Mouse (Mus musculus): ENCODE data around the gene Thop1. TPM values are rescaled to one million over a fixed set of nuclear protein-coding genes. Genes with fewer than 3 reads are reported as not detected.
A peak's percentile ranks its signal among the peaks of the same experiment; 100 is the strongest.
"Not testable (repeated sequence)": the region's sequence is repeated elsewhere in the genome, so short reads cannot be mapped to it uniquely, and the experiment has no call there.

The Thop1 gene
- polyA plus RNA-seq, 1 experiment: 10.8 TPM

DNA sequence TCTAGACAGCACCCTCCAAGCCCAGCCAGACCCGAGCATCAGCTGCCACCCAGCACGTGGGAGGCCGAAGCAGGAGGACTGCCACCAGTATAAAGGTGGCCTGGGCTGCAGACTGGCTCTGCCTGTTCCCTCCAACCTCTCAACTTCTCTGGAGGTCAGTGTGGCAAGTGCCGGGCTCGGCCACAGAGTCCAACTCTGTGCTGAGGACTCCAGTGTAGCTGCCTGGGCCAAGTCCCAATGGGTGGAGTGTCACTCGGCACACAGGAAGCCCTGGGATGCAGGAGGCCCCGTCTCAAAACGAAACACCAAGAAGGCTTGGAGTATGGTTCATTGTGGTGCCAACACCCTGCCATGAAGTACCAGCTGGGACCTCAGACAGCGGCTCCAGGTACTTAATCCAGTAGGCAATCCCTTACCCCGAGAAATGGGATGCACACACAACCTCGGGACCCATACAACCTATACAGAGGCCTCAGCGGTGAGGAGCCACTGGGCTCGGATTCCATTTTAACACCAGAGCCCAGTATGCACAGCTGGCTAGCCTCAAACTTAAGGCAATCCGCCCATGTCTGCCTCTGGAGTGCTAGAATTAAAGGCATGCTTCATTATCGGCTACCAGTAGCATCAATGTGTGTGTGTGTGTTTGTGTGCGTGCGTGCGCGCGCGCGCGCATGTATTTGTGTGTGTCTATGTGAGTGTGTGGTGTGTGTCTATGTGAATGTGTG is 12.3 kb upstream of the Thop1 start:
- Histone ChIP-seq H3K27ac (ENCODE audit: insufficient read depth, low read depth, low read length) (no peak overlapping the region), H3K4me1 (ENCODE audit: control insufficient read depth, insufficient read depth, low read length) (peaks cover 8% of the 10 kb centered on the region; the same call in 1 of the 2 replicates), H3K4me3 (ENCODE audit: insufficient read depth, low read length) (no peak overlapping the region)
- TF ChIP-seq POLR2A (IDR thresholded peaks at IDR 0.05; ENCODE audit: borderline replicate concordance, low read depth, low read length) (no peak), CTCF (IDR thresholded peaks at IDR 0.05; ENCODE audit: low read depth, low read length) (no peak)

DNA sequence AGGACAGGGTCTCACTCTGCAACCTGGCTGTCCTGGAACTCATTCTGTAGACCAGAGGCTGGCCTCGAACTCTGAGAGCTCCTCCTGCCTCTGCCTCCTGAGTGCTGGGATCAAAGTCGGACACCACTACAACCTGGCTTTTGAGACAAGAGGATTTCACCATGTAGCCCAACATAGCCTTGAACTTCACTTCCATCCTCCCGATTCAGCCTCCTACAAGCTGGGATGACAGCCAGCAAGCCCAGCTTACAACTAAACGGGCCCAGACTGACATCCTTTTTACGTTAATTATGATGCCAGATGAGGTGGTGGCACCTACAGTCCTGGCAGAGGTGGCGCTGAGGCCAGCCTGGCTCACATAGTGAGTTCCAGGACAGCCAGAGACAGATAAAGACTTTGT is 10.9 kb upstream of the Thop1 start:
- TF ChIP-seq POLR2A (IDR thresholded peaks at IDR 0.05; ENCODE audit: borderline replicate concordance, low read depth, low read length): no peak
- no peak for TF ChIP-seq CTCF (IDR thresholded peaks at IDR 0.05; ENCODE audit: low read depth, low read length)
- Histone ChIP-seq H3K4me1 (ENCODE audit: control insufficient read depth, insufficient read depth, low read length) (peaks cover 8% of the 10 kb centered on the region; the same call in 1 of the 2 replicates), H3K4me3 (ENCODE audit: insufficient read depth, low read length) (peak overlapping the region; percentile 98), H3K27ac (ENCODE audit: insufficient read depth, low read depth, low read length) (no peak overlapping the region)

DNA sequence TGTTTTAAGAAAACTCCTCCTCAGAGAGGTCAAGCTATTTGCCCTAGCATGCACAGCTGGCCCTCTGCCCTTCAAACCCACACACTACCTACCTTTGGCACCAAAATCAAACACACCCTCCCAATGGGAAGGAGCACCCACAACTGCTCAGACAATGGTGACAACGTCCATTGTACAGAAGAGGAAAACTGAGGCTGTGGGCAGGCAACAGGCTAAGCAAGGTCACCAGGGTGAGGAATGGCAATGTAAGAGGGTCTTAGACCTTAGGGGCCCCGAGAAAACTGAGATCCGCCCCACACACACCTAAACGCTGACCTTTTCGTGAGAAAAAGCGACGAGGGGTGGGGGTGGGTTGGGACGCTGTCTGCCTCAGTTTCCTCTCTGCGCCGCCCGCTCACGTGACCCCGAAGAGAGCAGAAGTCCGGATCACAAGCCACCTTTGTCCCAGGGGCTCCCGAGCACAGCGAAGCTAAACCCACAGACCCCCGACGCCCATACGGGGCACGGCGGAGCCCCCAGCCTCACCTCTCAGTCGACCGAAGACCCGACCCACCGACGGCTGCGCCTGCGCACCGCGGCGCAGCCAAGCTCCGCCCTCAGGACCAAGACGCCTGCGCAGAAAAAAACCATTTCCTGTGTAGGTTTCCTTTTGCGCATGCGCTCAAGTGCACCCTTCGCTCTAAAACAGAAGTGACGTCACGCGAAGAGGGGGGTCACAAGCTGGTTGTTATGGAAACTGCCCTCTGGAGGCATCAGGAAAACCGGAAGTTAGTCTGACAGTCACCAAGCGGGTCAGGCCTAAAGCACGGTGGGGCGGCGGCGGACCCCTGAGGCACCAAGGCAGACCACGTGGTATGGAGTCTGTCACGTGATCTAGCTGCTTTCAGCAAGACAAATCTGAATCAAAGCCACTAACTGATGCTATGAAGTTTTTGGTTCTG is 10.0 kb upstream of the Thop1 start, which contains the start of gene Sgta:
Sgta (minus strand) TSS at position 579 of the 941 bp plus-strand sequence.
- H3K4me1 ChIP-seq (ENCODE audit: control insufficient read depth, insufficient read depth, low read length): peaks cover 8% of the 10 kb centered on the region; the same call in 1 of the 2 replicates
- TF ChIP-seq CTCF (IDR thresholded peaks at IDR 0.05; ENCODE audit: low read depth, low read length): no peak
- no peak for TF ChIP-seq POLR2A (IDR thresholded peaks at IDR 0.05; ENCODE audit: borderline replicate concordance, low read depth, low read length)
- H3K27ac ChIP-seq (ENCODE audit: insufficient read depth, low read depth, low read length): peak within 1 kb of the TSS; percentile 40
- peak within 1 kb of the TSS; percentile 98 for H3K4me3 ChIP-seq (ENCODE audit: insufficient read depth, low read length)

- Histone ChIP-seq H3K4me3 (ENCODE audit: insufficient read depth, low read length) (no peak overlapping the region), H3K4me1 (ENCODE audit: control insufficient read depth, insufficient read depth, low read length) (peaks cover 8% of the 10 kb centered on the region; the same call in 1 of the 2 replicates), H3K27ac (ENCODE audit: insufficient read depth, low read depth, low read length) (no peak overlapping the region)
- TF ChIP-seq CTCF (IDR thresholded peaks at IDR 0.05; ENCODE audit: low read depth, low read length) (no peak), POLR2A (IDR thresholded peaks at IDR 0.05; ENCODE audit: borderline replicate concordance, low read depth, low read length) (no peak)
These were observed 7.1 kb upstream of the Thop1 start for GRCm38 (mm10) chr10:81062710-81063109.

- not testable (repeated sequence) for H3K4me1 ChIP-seq (ENCODE audit: control insufficient read depth, insufficient read depth, low read length); H3K4me3 ChIP-seq (ENCODE audit: insufficient read depth, low read length); H3K27ac ChIP-seq (ENCODE audit: insufficient read depth, low read depth, low read length)
These were observed 5.3 kb upstream of the Thop1 start for GRCm38 (mm10) chr10:81064519-81064918.

DNA sequence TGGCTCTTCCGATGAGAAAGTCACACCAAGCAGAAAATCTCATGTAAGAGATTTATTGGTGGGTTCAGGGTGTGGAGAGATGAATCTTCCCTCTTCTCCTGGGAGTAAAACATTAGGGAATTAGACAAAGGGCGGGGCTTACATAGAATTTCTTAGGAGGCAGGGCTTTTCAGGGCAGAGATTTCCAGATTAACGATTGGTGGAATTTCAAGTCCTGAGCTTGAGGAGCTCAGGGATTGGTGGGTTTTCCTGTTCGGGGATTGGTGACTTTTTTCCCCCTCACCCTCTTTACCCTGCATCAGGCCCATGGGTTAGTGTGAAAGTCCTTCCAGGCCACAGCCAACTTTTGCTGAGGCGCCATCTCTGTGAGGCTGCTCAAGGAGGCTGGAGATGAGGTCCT is 1.1 kb upstream of the Thop1 start:
- H3K4me3 ChIP-seq (ENCODE audit: insufficient read depth, low read length): no peak overlapping the region
- TF ChIP-seq CTCF (IDR thresholded peaks at IDR 0.05; ENCODE audit: low read depth, low read length) (no peak), POLR2A (IDR thresholded peaks at IDR 0.05; ENCODE audit: borderline replicate concordance, low read depth, low read length) (no peak)
- H3K27ac ChIP-seq (ENCODE audit: insufficient read depth, low read depth, low read length): peak overlapping the region; percentile 39; the same call in 1 of the 2 replicates
- peaks cover 13% of the 10 kb centered on the region for H3K4me1 ChIP-seq (ENCODE audit: control insufficient read depth, insufficient read depth, low read length)

- TF ChIP-seq CTCF (IDR thresholded peaks at IDR 0.05; ENCODE audit: low read depth, low read length) (no peak), POLR2A (IDR thresholded peaks at IDR 0.05; ENCODE audit: borderline replicate concordance, low read depth, low read length) (no peak)
- Histone ChIP-seq H3K27ac (ENCODE audit: insufficient read depth, low read depth, low read length) (no peak overlapping the region), H3K4me1 (ENCODE audit: control insufficient read depth, insufficient read depth, low read length) (peaks cover 13% of the 10 kb centered on the region), H3K4me3 (ENCODE audit: insufficient read depth, low read length) (no peak overlapping the region)
These were observed 2.5 kb downstream of the Thop1 start for GRCm38 (mm10) chr10:81072290-81072689.

DNA sequence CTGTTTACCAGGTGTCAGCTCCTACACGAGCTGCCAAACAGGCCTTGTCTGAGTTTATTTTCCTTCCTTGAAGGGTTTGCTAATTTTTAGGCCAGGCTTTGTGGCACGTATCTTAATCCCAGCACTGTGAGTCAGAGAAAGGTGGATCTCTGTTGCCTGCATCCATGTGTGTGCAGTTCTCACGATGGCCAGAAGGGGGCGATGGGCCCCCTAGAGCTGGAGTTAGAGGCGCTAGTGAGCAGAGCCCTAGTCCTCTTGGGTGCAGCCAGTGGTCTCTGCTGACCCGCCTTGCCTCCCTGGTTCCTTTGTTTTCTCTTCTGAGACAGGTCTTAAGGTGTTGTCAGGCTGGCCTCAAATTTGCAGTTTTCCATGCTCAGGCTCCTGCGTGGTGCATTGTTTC is 3.6 kb downstream of the Thop1 start:
- TF ChIP-seq POLR2A (IDR thresholded peaks at IDR 0.05; ENCODE audit: borderline replicate concordance, low read depth, low read length) (no peak), CTCF (IDR thresholded peaks at IDR 0.05; ENCODE audit: low read depth, low read length) (peak; percentile 66)

DNA sequence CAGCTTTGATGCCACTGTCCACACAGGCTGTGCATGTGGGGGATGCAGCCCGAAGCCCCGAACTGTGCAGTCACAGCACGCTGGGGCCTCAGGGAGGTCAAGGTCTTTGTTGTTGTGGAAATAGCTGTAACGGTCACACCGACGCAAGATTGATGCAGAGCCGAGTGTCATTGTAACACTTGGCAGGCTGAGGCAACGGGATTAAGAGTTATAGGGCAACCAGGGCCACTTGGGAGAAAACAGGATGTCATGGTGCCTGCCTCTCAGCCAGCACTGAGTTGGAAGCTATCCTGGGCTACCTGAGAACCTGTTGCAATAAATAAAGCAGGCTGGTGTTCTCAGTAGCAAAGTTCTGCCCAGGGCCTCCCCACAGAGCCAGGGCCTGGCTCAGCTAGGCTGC is 5.9 kb downstream of the Thop1 start:
- H3K27ac ChIP-seq (ENCODE audit: insufficient read depth, low read depth, low read length): no peak overlapping the region
- no peak for TF ChIP-seq CTCF (IDR thresholded peaks at IDR 0.05; ENCODE audit: low read depth, low read length)
- TF ChIP-seq POLR2A (IDR thresholded peaks at IDR 0.05; ENCODE audit: borderline replicate concordance, low read depth, low read length): no peak
- no peak overlapping the region for H3K4me3 ChIP-seq (ENCODE audit: insufficient read depth, low read length)
- H3K4me1 ChIP-seq (ENCODE audit: control insufficient read depth, insufficient read depth, low read length): peaks cover 5% of the 10 kb centered on the region

More for the DNA sequence above, 3.6 kb downstream of the Thop1 start:
- Histone ChIP-seq H3K27ac (ENCODE audit: insufficient read depth, low read depth, low read length) (no peak overlapping the region), H3K4me1 (ENCODE audit: control insufficient read depth, insufficient read depth, low read length) (peaks cover 13% of the 10 kb centered on the region), H3K4me3 (ENCODE audit: insufficient read depth, low read length) (no peak overlapping the region)

- H3K4me3 ChIP-seq (ENCODE audit: insufficient read depth, low read length): no peak overlapping the region
- H3K27ac ChIP-seq (ENCODE audit: insufficient read depth, low read depth, low read length): no peak overlapping the region
- TF ChIP-seq POLR2A (IDR thresholded peaks at IDR 0.05; ENCODE audit: borderline replicate concordance, low read depth, low read length) (no peak), CTCF (IDR thresholded peaks at IDR 0.05; ENCODE audit: low read depth, low read length) (no peak)
- no peaks in the 10 kb centered on the region for H3K4me1 ChIP-seq (ENCODE audit: control insufficient read depth, insufficient read depth, low read length)
These were observed 6.5 kb downstream of the Thop1 start for GRCm38 (mm10) chr10:81076356-81076755.

Measured in bone marrow macrophage, adult 2 months (primary cell).